Comparison of ENCODE assay signal across 8 mouse cellular contexts in genomic region chr11:63131693-63132040, GRCm38 (mm10). TPM values are rescaled to one million over a fixed set of nuclear protein-coding genes. Genes with fewer than 3 reads are reported as not detected.
DNase-seq lines count a peak whose midpoint lies in the region; ATAC-seq and TF ChIP-seq lines count a peak whose summit lies in the region.

No protein-coding gene starts in this region.

- DNase-seq in kidney, adult 11 months: no peak
- DNase-seq in hindbrain, embryonic 14.5 days (ENCODE audit: low spot score): no peak
- DNase-seq in midbrain, embryonic 14.5 days: no peak
- no peak for DNase-seq in right cerebral cortex, postnatal 4 days
- DNase-seq in left cerebral cortex, postnatal 4 days: no peak

- no peak for TF ChIP-seq POLR2A in cortical plate, adult 2 months (IDR thresholded peaks at IDR 0.05; ENCODE audit: extremely low read depth, insufficient read depth, low read length)

- ATAC-seq in kidney, embryonic 15.5 days (replicated peaks; ENCODE audit: low FRiP score): no peak
- no peak for ATAC-seq in hindbrain, embryonic 14.5 days (ENCODE audit: low FRiP score)
- ATAC-seq in midbrain, embryonic 14.5 days (ENCODE audit: low FRiP score, low TSS enrichment): no peak
- no peak for ATAC-seq in frontal cortex, adult (ENCODE audit: low TSS enrichment)

- peak overlapping the region; percentile 60 for H3K9ac ChIP-seq in kidney, embryonic 15.5 days
- peak overlapping the region; percentile 69; the same call in 1 of the 2 replicates for H3K9ac ChIP-seq in hindbrain, embryonic 14.5 days
- H3K9ac ChIP-seq in midbrain, embryonic 14.5 days (replicated peaks; ENCODE audit: low read length): no peak overlapping the region

- H3K27me3 ChIP-seq in kidney, embryonic 15.5 days: peaks cover 59% of the 10 kb centered on the region
- H3K27me3 ChIP-seq in hindbrain, embryonic 14.5 days (ENCODE audit: control insufficient read depth, insufficient read depth, low read length): peaks cover 56% of the 10 kb centered on the region
- H3K27me3 ChIP-seq in midbrain, embryonic 14.5 days (ENCODE audit: control insufficient read depth, insufficient read depth, low read length): peaks cover 43% of the 10 kb centered on the region

- H3K4me3 ChIP-seq in kidney, embryonic 15.5 days (replicated peaks): peak overlapping the region; percentile 59
- peak overlapping the region; percentile 45 for H3K4me3 ChIP-seq in cortical plate, adult 2 months (ENCODE audit: insufficient read depth, low read length)
- H3K4me3 ChIP-seq in hindbrain, embryonic 14.5 days (replicated peaks; ENCODE audit: low read length): peak overlapping the region; percentile 54
- H3K4me3 ChIP-seq in midbrain, embryonic 14.5 days (replicated peaks; ENCODE audit: low read depth, low read length): peak overlapping the region; percentile 48

- H3K4me1 ChIP-seq in kidney, embryonic 15.5 days: peaks cover 62% of the 10 kb centered on the region
- H3K4me1 ChIP-seq in cortical plate, adult 2 months (ENCODE audit: control insufficient read depth, insufficient read depth, low read length): peaks cover 2% of the 10 kb centered on the region; the same call in 1 of the 2 replicates
- H3K4me1 ChIP-seq in hindbrain, embryonic 14.5 days (replicated peaks; ENCODE audit: control insufficient read depth, insufficient read depth, low read length): peaks cover 26% of the 10 kb centered on the region; the same call in 1 of the 2 replicates
- H3K4me1 ChIP-seq in midbrain, embryonic 14.5 days (ENCODE audit: control insufficient read depth, insufficient read depth, low read length): peaks cover 17% of the 10 kb centered on the region

- intact Hi-C loops in left cerebral cortex, postnatal 4 days (cut with DNase I): no loop called here

- 8% methylated on average over 11 of the region's 11 CpGs for WGBS in kidney, embryonic 15.5 days
- 7% methylated on average over 11 of the region's 11 CpGs for WGBS in hindbrain, embryonic 14.5 days
- 8% methylated on average over 11 of the region's 11 CpGs for WGBS in midbrain, embryonic 14.5 days

- no peak for TF ChIP-seq CTCF in cortical plate, adult 2 months (IDR thresholded peaks at IDR 0.05; ENCODE audit: extremely low read depth, insufficient read depth, low read length)

- H3K9me3 ChIP-seq in kidney, embryonic 15.5 days (replicated peaks): no peaks in the 10 kb centered on the region
- H3K9me3 ChIP-seq in hindbrain, embryonic 14.5 days (ENCODE audit: control insufficient read depth, low read length): no peaks in the 10 kb centered on the region
- H3K9me3 ChIP-seq in midbrain, embryonic 14.5 days (ENCODE audit: control insufficient read depth, low read length): no peaks in the 10 kb centered on the region

- H3K36me3 ChIP-seq in kidney, embryonic 15.5 days: peaks cover 8% of the 10 kb centered on the region; the same call in 1 of the 2 replicates
- no peaks in the 10 kb centered on the region for H3K36me3 ChIP-seq in hindbrain, embryonic 14.5 days (replicated peaks; ENCODE audit: control insufficient read depth, insufficient read depth)
- no peaks in the 10 kb centered on the region for H3K36me3 ChIP-seq in midbrain, embryonic 14.5 days (ENCODE audit: control insufficient read depth, insufficient read depth, low read length)

- peak overlapping the region; percentile 88 for H3K27ac ChIP-seq in kidney, embryonic 15.5 days
- 0 out of 2 replicates have a peak overlapping the region, but pooled peaks have one; percentile 82 for H3K27ac ChIP-seq in cortical plate, adult 2 months (ENCODE audit: insufficient read depth, low read length)
- H3K27ac ChIP-seq in hindbrain, embryonic 14.5 days: no peak overlapping the region
- no peak overlapping the region for H3K27ac ChIP-seq in midbrain, embryonic 14.5 days (replicated peaks; ENCODE audit: low read depth, low read length)

- H3K4me2 ChIP-seq in kidney, embryonic 15.5 days: peak overlapping the region; percentile 89
- peak overlapping the region; percentile 99 for H3K4me2 ChIP-seq in hindbrain, embryonic 14.5 days (replicated peaks)
- H3K4me2 ChIP-seq in midbrain, embryonic 14.5 days (ENCODE audit: low read length): peak overlapping the region; percentile 96

RNA-seq across cellular contexts. Expression of gene Pmp22, which starts 2.9 kb away (rescaled TPM):
- 96.7 and 115 TPM in 2 replicates for polyA plus RNA-seq in kidney, embryonic 15.5 days (2015; fragmentation: Nextera tagmentation; extraction: Ambion mirVana)
- 21.8 and 22.2 TPM in 2 replicates for polyA plus RNA-seq in cortical plate, adult 2 months (2012; rRNA removed)
- polyA plus RNA-seq in hindbrain, embryonic 14.5 days (2014; fragmentation: Nextera tagmentation; extraction: Ambion mirVana): 39.7 and 41.1 TPM in 2 replicates
- 15.7 and 26.4 TPM in 2 replicates for polyA plus RNA-seq in midbrain, embryonic 14.5 days (2014; fragmentation: Nextera tagmentation; extraction: Ambion mirVana)
- 10 to 100 TPM; 16.9 to 17.2 TPM for total RNA-seq in left cerebral cortex, postnatal 4 days (2021)

Comparison
In these comparisons a context has a peak if more than half of its experiments do, and no peak if none do; other contexts are left out.
1. H3K27ac ChIP-seq: peak in kidney, embryonic 15.5 days (single experiment) and cortical plate, adult 2 months (single experiment); none in hindbrain, embryonic 14.5 days (single experiment) and midbrain, embryonic 14.5 days (single experiment).
2. Peak in every context shown above with its lines, with median percentiles within 50 percentile points of each other: H3K4me2 ChIP-seq and H3K4me3 ChIP-seq.